In genomic region chr2:84727172-84727858, GRCm38 (mm10) we compare ENCODE assay signal across 8 mouse cellular contexts. TPM values are rescaled to one million over a fixed set of nuclear protein-coding genes. Genes with fewer than 3 reads are reported as not detected.
DNase-seq lines count a peak whose midpoint lies in the region; ATAC-seq and TF ChIP-seq lines count a peak whose summit lies in the region.

Gene Clp1, minus strand, starts transcription at chr2:84727350.

- no peaks in the 10 kb centered on the region for H3K4me1 ChIP-seq in ES-Bruce4 (ENCODE audit: control insufficient read depth, insufficient read depth, low read length)
- peaks cover 29% of the 10 kb centered on the region for H3K4me1 ChIP-seq in forebrain, embryonic 13.5 days
- H3K4me1 ChIP-seq in liver, postnatal 0 days (ENCODE audit: insufficient read depth), result peaks cover 42% of the 10 kb centered on the region
- H3K4me1 ChIP-seq in neural tube, embryonic 14.5 days (ENCODE audit: control insufficient read depth, insufficient read depth, low read length), result peaks cover 18% of the 10 kb centered on the region

- peak; percentile 94 for ATAC-seq in cerebellum, adult (ENCODE audit: insufficient number of reproducible peaks, low FRiP score, low TSS enrichment)
- ATAC-seq in forebrain, embryonic 13.5 days, result peak; percentile 97
- ATAC-seq in liver, postnatal 0 days, result peak; percentile 97
- peak; percentile 96 for ATAC-seq in neural tube, embryonic 14.5 days (ENCODE audit: low read depth)

- peak within 1 kb of the TSS; percentile 89 for H3K4me3 ChIP-seq in ES-Bruce4 (ENCODE audit: low read depth, low read length)
- H3K4me3 ChIP-seq in forebrain, embryonic 13.5 days, result peak within 1 kb of the TSS; percentile 56
- H3K4me3 ChIP-seq in liver, postnatal 0 days (ENCODE audit: low read depth, low read length), result peak within 1 kb of the TSS; percentile 62
- peak within 1 kb of the TSS; percentile 55 for H3K4me3 ChIP-seq in neural tube, embryonic 14.5 days (ENCODE audit: low read depth, low read length)

- TF ChIP-seq POLR2A in ES-Bruce4 (IDR thresholded peaks at IDR 0.05; ENCODE audit: insufficient read depth, low read length), result peak; percentile 97

- intact Hi-C loops in heart, postnatal 10 days (cut with DNase I), result no loop called here

- peak within 1 kb of the TSS; percentile 84 for H3K4me2 ChIP-seq in forebrain, embryonic 13.5 days
- peak within 1 kb of the TSS; percentile 80 for H3K4me2 ChIP-seq in liver, postnatal 0 days (ENCODE audit: low read depth, low read length)
- H3K4me2 ChIP-seq in neural tube, embryonic 14.5 days (ENCODE audit: low read depth, low read length), result peak within 1 kb of the TSS; percentile 94

- H3K9ac ChIP-seq in ES-Bruce4 (ENCODE audit: low read depth, poor library complexity, severe bottlenecking), result peak within 1 kb of the TSS; percentile 72
- H3K9ac ChIP-seq in forebrain, embryonic 13.5 days, result peak within 1 kb of the TSS; percentile 65
- peak within 1 kb of the TSS; percentile 70 for H3K9ac ChIP-seq in liver, postnatal 0 days (replicated peaks)
- peak within 1 kb of the TSS; percentile 43 for H3K9ac ChIP-seq in neural tube, embryonic 14.5 days (replicated peaks; ENCODE audit: low read depth, low read length)

- peaks cover 22% of the 10 kb centered on the region for H3K36me3 ChIP-seq in ES-Bruce4 (ENCODE audit: control insufficient read depth, insufficient read depth, low read length, poor library complexity, severe bottlenecking)
- peaks cover 31% of the 10 kb centered on the region for H3K36me3 ChIP-seq in forebrain, embryonic 13.5 days (ENCODE audit: poor library complexity, severe bottlenecking)
- H3K36me3 ChIP-seq in liver, postnatal 0 days (replicated peaks; ENCODE audit: insufficient read depth, low read length), result peaks cover 30% of the 10 kb centered on the region
- peaks cover 16% of the 10 kb centered on the region for H3K36me3 ChIP-seq in neural tube, embryonic 14.5 days (ENCODE audit: control insufficient read depth, insufficient read depth, low read length)

- no peak for TF ChIP-seq EP300 in ES-Bruce4 (IDR thresholded peaks at IDR 0.05; ENCODE audit: insufficient read depth, low read depth, low read length)
- peak; percentile 47; the same call in 1 of the 2 replicates for TF ChIP-seq EP300 in liver, postnatal 0 days (IDR thresholded peaks at IDR 0.05; ENCODE audit: low read depth)

- TF ChIP-seq CTCF in ES-Bruce4 (IDR thresholded peaks at IDR 0.05; ENCODE audit: low read depth, low read length), result no peak
- TF ChIP-seq CTCF in liver, postnatal 0 days (IDR thresholded peaks at IDR 0.05; ENCODE audit: low read depth), result 0 out of 2 replicates have a peak, but pooled peaks have one; percentile 8

- no peaks in the 10 kb centered on the region for H3K27me3 ChIP-seq in ES-Bruce4 (ENCODE audit: control insufficient read depth, insufficient read depth, low read length, poor library complexity, severe bottlenecking)
- H3K27me3 ChIP-seq in forebrain, embryonic 13.5 days, result no peaks in the 10 kb centered on the region
- H3K27me3 ChIP-seq in liver, postnatal 0 days (ENCODE audit: insufficient read depth, low read length), result no peaks in the 10 kb centered on the region
- H3K27me3 ChIP-seq in neural tube, embryonic 14.5 days (ENCODE audit: control insufficient read depth, insufficient read depth, low read length), result no peaks in the 10 kb centered on the region

- under 1% methylated on average over 39 of the region's 39 CpGs for WGBS in forebrain, embryonic 13.5 days
- WGBS in large intestine, adult 2 months, result under 1% methylated on average over 39 of the region's 39 CpGs
- under 1% methylated on average over 39 of the region's 39 CpGs for WGBS in liver, postnatal 0 days (ENCODE audit: insufficient replicate concordance)
- WGBS in neural tube, embryonic 14.5 days, result under 1% methylated on average over 39 of the region's 39 CpGs

- H3K9me3 ChIP-seq in ES-Bruce4 (replicated peaks; ENCODE audit: control insufficient read depth, insufficient read depth, low read length, poor library complexity, severe bottlenecking), result no peaks in the 10 kb centered on the region
- H3K9me3 ChIP-seq in forebrain, embryonic 13.5 days (replicated peaks), result no peaks in the 10 kb centered on the region
- no peaks in the 10 kb centered on the region for H3K9me3 ChIP-seq in liver, postnatal 0 days (ENCODE audit: low read length)
- H3K9me3 ChIP-seq in neural tube, embryonic 14.5 days (ENCODE audit: control insufficient read depth, low read length), result no peaks in the 10 kb centered on the region

- 0 out of 2 replicates have a peak within 1 kb of the TSS, but pooled peaks have one; percentile 15 for H3K27ac ChIP-seq in ES-Bruce4 (ENCODE audit: insufficient read depth, low read length)
- peak within 1 kb of the TSS; percentile 60 for H3K27ac ChIP-seq in forebrain, embryonic 13.5 days
- H3K27ac ChIP-seq in liver, postnatal 0 days (ENCODE audit: low read depth), result peak within 1 kb of the TSS; percentile 84
- peak within 1 kb of the TSS; percentile 81 for H3K27ac ChIP-seq in neural tube, embryonic 14.5 days (ENCODE audit: low read depth, low read length)

- peak; percentile 98 for DNase-seq in heart, postnatal 10 days
- DNase-seq in large intestine, adult 2 months (ENCODE audit: low read depth, low spot score), result peak; percentile 94
- DNase-seq in liver, postnatal 0 days, result peak; percentile 98
- peak; percentile 97 for DNase-seq in testis, postnatal 10 days (ENCODE audit: low spot score)

RNA-seq across cellular contexts. Expression of gene Clp1, which starts in this region (rescaled TPM):
- 32.9 and 34.9 TPM in 2 replicates for polyA plus RNA-seq in ES-Bruce4 (2011; ENCODE audit: insufficient read depth, insufficient read length, low read depth, missing spikeins)
- 35.9 and 36.1 TPM in 2 replicates for polyA plus RNA-seq in forebrain, embryonic 13.5 days (2015; fragmentation: Nextera tagmentation; extraction: Ambion mirVana)
- total RNA-seq in heart, postnatal 10 days (2021), result 1 to 10 TPM; 7.0 to 8.1 TPM
- 15.5 and 17.5 TPM in 2 replicates for polyA plus RNA-seq in large intestine, adult 2 months (2012; rRNA removed)
- 31.7 and 32.1 TPM in 2 replicates for polyA plus RNA-seq in liver, postnatal 0 days (2015; fragmentation: Nextera tagmentation; extraction: Ambion mirVana)
- polyA plus RNA-seq in neural tube, embryonic 14.5 days (2014; fragmentation: Nextera tagmentation; extraction: Ambion mirVana), result 20.6 and 24.7 TPM in 2 replicates

Comparison
In these comparisons a context has a peak if more than half of its experiments do, and no peak if none do; other contexts are left out.
1. Peak in every context shown above with its lines: DNase-seq, ATAC-seq, H3K4me3 ChIP-seq and H3K27ac ChIP-seq.
2. H3K27ac ChIP-seq: peak in every context shown above with its lines; median percentile 84 in liver, postnatal 0 days; 81 in neural tube, embryonic 14.5 days; 60 in forebrain, embryonic 13.5 days; 15 in ES-Bruce4.